Mouse (Mus musculus): ENCODE measurements around the gene H2-Oa.

The H2-Oa gene

DNA sequence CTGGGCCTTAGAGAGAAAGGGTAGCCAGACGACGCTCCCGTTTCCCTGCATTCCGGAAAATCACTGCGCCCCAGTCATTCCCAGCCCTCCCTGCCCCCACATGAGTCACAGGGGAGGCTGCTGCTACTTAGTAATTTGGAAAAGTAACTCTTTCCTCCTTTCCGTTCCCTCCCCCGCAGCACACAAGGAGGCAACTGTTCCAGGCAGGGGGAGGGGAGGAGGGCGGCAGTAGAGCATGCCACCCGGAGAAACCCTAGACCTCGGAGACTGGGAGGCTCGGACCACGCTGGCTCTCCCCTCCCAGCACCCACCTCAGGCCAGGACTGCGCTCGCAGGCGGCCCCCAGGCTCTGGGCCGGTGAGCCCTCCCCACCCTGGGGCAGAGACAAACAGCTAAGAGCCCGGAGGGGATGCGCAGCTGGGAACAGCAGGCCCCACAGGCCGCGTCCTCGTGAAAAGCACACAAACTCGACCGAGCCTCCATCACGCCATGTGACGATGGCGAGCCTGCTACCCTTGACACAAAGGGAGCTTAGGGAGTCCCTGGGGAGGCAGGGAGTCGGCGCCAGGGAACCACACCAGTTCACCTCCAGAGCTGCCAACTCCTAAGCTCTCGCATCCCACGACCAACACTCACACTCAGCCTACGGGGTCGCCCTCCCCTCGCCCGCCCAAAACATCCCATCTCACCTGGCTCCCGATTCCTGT is 29.2 kb downstream of the H2-Oa start:
- in situ Hi-C loops (cut with MboI, MseI) = no loop called here

DNA sequence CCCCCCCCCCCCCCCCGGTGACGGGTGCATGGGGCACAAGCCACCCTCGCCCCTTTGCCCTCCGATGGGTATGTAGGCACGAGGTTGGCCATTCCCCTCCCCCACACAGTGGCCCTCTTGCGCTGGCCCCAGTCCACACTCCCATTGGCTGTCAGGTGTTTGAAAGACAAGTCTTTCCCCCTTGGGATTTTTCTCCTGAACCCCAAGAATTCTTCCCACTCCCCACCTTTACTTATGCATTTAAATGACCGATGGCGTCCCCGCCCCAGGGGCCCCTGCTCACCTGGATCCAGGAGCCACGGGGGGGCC is 29.7 kb downstream of the H2-Oa start:
- in situ Hi-C loops (cut with MboI, MseI) = no loop called here

DNA sequence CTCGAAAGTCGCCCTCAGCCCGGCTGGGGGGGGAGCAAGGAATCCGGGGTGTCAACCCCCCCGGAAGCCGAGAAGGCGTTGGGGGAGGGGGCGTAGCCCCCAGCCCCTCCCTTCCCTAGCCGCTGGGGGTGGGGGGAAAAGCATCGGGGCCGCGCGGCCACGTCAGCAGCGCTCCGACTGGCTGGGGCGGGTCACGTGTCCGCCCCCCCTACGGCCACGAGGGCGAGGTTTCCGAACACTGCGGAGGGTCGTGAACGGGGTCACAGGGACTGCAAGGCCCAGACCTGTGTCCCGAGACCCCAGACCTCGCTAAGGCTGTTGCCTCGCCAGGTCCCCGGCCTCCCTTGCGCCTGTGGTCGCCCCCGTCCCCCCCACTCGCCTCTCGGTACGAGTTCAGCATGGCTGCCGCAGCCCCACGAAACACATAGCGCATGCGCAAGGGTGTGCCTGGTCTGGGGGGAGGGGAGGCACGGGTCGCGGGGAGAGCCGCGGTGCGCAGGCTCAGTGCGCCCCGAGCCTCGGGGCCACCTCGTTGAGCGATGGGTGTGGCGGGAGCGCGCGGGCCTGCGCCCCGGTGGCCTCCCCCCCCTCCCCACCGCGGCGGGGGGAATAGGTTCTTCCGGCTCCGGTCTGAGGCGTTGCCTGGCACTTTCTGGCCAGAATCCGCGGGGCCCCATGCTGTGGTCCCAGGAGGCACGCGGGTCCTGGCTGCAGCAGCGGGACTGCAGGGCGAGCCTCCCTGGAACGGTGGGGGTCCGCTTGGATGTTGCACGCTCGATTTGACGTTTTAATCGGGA is 30.2 kb downstream of the H2-Oa start, which contains the start of gene Brd2:
Gene Brd2 (minus strand): TSS at position 447 of the 797 bp plus-strand sequence.
- in situ Hi-C loops (cut with MboI, MseI) = no loop called here

GRCm38 (mm10) chr17:34123111-34123510 is 31.0 kb downstream of the H2-Oa start:
- in situ Hi-C loops (cut with MboI, MseI) = no loop called here

DNA sequence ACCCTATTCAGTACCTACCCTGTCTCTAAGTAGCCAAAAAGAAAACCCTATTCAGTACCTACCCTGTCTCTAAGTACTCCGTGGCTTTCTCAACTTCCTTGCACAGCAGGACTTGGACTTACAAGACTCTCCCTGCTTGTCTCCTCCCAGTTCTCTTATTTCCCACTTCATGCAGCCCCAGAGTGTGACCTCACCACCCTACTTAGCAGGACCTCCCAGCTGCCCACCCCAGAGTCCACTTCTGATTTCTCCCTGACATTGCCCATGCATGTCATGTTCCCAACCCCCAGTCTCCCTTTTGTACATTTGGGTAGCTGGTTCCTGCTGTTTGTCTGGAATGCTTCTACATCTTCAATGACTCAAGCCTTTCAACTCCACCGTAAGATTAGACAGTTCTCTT is 31.4 kb downstream of the H2-Oa start:
- in situ Hi-C loops (cut with MboI, MseI) = no loop called here

DNA sequence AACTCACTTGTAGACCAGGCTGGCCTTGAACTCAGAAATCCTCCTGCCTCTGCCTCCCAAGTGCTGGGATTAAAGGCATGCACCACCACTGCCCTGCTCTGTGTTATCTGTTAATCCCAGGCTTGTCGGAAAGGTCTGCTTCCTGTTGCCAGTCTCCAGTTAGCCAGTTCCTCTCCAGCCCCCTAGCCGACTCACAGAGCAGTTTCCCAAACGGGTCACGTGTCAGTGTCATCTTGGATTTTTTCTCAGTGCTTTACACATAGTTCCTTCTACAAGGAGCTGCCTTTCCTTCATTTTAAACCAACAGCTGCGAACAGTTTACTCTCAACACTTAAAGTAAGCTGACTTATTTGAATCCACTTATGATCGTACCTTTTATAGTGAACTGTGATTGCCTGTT is 32.5 kb downstream of the H2-Oa start:
- in situ Hi-C loops (cut with MboI, MseI) = no loop called here

- in situ Hi-C loops (cut with MboI, MseI) = no loop called here
These were observed 34.8 kb downstream of the H2-Oa start for GRCm38 (mm10) chr17:34126826-34127420.

- in situ Hi-C loops (cut with MboI, MseI) = no loop called here
These were observed 35.3 kb downstream of the H2-Oa start for GRCm38 (mm10) chr17:34127475-34127874.

GRCm38 (mm10) chr17:34128264-34128937 is 36.3 kb downstream of the H2-Oa start:
- in situ Hi-C loops (cut with MboI, MseI) = no loop called here

GRCm38 (mm10) chr17:34128944-34129791 is 37.0 kb downstream of the H2-Oa start:
- in situ Hi-C loops (cut with MboI, MseI) = no loop called here

DNA sequence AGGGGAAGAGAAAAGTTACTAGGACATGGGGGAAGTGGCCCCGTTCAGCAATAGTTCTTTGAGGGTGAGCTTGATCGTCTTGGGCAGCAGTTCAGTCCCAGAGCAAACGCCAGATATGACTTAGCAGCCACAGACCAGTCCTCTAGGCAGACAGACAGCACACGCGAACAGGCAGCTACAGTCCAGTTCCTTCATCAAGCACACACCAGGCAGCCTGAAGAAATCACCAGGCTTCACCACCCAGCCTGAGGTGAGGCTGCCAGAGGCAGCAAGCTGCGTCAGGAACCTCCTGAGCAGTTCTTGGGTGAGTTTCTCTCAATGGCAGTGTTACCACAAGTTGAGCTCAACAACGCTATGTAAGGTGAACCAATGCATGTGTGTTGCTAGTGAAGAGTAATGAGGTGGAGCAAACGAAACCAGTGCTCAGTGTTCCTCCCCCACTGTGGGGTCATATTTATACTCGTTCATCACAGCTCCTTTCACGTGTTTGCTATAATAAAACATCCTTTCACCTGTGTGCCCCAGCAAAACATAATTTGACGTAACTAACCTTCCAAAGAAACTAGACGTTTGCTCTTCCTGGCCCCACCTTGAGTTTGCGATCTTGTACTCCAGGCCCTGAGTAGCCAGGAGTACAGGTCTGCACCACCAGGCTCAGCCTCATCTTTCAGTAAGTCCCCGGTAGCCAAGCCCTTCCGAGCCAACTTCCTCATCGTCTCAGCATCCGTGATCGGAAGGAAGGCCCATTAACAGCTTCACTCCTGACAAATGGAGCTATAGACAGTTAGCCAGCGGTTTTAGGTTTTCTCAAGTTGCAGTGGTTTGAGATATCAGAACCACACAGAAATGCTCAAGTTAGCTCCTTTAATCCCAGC is 38.2 kb downstream of the H2-Oa start:
- in situ Hi-C loops (cut with MboI, MseI) = loop anchor here (5.0 kb wide), 1 partner anchor 37 kb away; no protein-coding TSS in a partner anchor

DNA sequence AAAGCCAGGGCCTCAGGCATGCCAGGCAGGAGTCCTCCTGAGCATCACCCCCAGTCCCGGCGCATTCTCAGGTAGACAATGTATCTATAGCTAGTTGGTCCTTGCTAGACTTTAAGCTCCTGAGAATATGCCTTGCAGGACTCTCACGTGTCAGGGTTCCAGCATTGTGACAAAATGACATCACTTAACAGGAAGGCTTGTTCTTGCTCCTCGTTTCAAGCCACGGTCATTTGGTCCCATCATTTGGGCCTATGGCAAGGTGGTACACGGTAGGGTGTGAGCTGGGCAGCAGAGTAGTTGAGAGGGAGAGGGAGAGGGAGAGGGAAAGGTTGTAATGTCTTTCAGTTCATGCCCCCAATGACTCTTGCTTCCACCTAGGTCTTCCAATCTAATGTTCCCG is 39.8 kb downstream of the H2-Oa start:
- in situ Hi-C loops (cut with MboI, MseI) = loop anchor here (5.0 kb wide), 1 partner anchor 35 kb away; no protein-coding TSS in a partner anchor

- in situ Hi-C loops (cut with MboI, MseI) = loop anchor here (5.0 kb wide), 1 partner anchor 34 kb away; no protein-coding TSS in a partner anchor
These were observed 41.1 kb downstream of the H2-Oa start for GRCm38 (mm10) chr17:34133289-34133688.

GRCm38 (mm10) chr17:34134451-34134850 is 42.3 kb downstream of the H2-Oa start:
- in situ Hi-C loops (cut with MboI, MseI) = loop anchor here (5.0 kb wide), 1 partner anchor 33 kb away; no protein-coding TSS in a partner anchor

GRCm38 (mm10) chr17:34135297-34136224 is 43.4 kb downstream of the H2-Oa start:
- in situ Hi-C loops (cut with MboI, MseI) = no loop called here

GRCm38 (mm10) chr17:34137601-34138000 is 45.5 kb downstream of the H2-Oa start:
- in situ Hi-C loops (cut with MboI, MseI) = no loop called here

DNA sequence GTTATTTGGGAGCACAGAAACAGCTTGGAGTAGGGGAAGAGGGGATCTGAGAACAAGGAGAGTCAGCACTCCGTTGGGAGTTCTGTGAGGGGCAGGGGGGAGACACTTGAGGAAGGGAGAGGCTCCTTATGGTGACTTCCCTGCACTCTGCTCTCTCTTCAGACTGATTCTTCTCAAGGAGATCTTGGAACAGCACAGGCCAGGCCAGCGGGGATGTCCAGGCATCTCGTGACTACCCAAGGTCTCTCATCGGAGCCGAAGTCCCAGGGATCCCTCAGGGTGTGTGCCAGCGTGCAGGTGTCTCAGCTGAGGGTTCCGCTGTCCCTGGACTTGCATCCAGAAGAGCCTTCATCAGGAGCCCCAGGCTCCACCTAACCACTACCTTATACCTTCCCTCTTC is 46.5 kb downstream of the H2-Oa start:
- in situ Hi-C loops (cut with MboI, MseI) = no loop called here

- in situ Hi-C loops (cut with MboI, MseI) = no loop called here
These were observed 47.3 kb downstream of the H2-Oa start for GRCm38 (mm10) chr17:34139416-34139815.

DNA sequence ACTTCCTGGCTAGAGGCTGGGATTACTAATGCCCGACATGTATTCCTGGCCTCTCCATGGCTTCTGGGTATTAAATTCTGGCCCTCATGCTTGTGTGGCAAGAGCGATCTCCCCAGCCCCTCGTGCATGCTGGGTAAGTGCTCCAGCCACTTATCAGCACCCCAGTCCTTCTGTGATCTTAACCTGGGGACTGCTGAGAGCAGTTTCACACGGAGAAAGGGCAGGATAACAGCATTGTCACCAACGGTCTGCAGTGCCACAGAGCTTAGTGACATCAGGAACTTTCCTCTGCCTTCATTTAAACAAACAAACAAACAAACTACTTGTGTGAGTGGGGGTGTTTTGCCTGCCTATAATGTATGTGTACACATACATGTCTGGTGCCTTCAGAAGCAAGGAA is 48.1 kb downstream of the H2-Oa start:
- in situ Hi-C loops (cut with MboI, MseI) = no loop called here
